Mouse (Mus musculus): ENCODE results near the gene Tdrd9.

The Tdrd9 gene

DNA sequence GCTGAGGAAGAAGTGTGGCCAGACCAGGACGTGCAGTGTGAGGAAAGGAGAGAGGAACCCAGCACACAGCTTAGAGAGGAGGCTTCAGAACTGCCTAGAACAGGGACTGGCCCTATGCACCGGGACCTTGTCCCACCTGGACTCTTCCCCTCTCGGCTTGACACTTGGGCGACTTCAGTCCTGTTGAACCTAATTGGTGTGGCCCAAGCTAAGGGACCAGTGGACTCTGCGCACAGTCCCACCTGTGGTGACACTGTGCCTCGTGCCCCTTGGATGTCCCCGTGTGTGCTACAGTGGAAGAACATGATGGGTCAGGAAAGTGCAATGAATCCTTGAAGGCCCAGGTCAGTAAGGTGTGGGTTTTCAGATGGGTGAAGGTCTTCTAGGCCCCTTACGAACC, 136.3 kb downstream of the Tdrd9 start:
- no peak for DNase-seq (ENCODE audit: low spot score)

DNA sequence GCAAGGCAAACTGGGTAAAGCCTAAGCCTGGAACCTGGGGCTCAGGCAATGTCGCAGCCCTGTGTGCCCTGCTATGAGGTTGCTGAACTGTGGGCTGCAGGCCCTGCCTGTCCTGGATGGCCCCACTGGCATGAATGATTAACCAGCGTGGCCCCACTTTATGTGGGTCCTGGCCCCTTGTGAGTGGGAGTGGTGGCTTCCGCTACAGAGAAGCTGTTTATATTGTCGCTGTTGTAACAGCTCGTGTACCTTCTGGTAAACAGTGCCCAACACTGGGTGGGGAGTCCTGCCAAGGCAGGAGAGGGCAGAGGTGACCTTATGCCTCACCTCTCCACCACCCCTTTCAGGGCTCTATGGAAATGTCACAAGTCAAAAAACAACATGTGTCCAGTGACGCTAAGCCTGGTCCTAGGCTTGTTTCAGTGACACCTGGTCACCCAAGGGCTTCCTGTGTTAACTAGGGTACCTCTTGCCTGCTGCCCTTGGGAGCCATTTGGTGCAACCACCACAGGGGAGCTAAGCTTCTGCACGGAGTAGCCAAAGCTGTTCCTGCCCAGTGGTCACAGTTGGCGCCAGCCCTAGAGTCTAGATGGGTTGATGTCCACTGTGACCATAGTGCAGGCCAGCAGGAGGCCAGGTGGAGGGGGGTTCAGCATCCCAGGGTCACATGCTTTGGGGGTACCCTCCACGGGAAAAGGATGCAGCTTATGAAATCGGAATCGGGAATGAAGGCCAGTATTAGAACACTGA, 137.5 kb downstream of the Tdrd9 start:
- no peak for DNase-seq (ENCODE audit: low spot score)

DNA sequence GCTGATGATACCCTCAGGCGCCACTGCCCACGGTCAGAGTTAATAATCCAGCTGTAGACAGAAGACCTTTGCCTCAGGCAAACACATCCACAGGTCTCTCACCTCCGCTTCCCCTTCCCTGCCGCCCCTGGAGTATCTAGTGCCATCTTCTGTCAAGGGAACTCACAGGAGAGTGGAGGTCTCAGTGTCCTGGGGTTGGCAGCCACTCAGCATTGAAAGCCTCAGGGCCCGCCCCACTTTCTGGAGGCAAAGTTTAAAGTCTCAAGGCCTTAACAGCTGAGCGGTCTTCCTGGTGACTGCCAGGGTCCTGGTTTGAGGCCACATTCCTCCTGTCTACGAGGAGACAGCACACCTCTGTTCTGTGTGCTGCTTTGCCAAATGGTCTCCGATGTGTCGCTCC, 138.3 kb downstream of the Tdrd9 start:
- DNase-seq (ENCODE audit: low spot score): no peak

DNA sequence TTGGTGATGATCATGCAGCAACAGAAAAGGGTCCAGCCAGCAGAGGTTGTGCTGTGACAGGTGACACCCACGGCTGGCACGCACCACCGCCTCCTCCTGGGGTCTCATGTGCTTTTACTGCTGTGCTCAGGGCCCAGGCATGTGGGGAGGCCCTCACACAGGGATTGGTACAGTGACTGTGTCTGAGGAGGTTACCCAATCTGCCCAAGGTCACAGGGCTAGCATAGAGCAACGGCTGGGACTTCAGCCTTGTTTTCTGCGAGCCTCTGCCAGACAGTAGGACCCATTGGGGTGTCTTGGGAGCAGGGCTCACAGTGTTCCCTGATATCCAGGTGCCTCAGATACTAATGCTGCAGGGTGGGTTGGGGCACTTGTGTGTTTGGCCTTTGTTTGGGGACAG, 140.0 kb downstream of the Tdrd9 start:
- no peak for DNase-seq (ENCODE audit: low spot score)

GRCm38 (mm10) chr12:112112235-112112634, 140.9 kb downstream of the Tdrd9 start:
- DNase-seq (ENCODE audit: low spot score): no peak

- DNase-seq (ENCODE audit: low spot score): no peak
Observed at GRCm38 (mm10) chr12:112112686-112113396, 141.5 kb downstream of the Tdrd9 start.

DNA sequence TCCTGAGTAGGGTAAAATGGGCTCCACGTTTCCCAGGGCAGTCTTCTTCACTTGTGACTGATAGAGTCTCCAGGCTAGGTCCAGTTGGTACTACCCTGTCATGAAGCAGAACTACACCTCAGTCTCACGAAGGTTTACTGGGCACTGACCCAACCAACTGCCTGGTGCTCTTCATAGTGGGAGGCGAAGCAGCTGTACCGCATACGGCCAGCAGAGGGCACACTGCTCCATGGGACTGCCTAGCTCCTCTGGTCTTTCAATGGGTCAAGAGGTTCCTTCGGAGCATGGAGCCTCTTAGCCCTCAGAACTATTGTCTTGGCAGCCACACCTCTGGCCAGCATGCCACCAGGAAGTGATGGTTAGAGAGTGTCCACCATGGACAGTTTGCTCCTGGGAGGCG, 142.4 kb downstream of the Tdrd9 start:
- peak; percentile 51 for DNase-seq (ENCODE audit: low spot score)

DNA sequence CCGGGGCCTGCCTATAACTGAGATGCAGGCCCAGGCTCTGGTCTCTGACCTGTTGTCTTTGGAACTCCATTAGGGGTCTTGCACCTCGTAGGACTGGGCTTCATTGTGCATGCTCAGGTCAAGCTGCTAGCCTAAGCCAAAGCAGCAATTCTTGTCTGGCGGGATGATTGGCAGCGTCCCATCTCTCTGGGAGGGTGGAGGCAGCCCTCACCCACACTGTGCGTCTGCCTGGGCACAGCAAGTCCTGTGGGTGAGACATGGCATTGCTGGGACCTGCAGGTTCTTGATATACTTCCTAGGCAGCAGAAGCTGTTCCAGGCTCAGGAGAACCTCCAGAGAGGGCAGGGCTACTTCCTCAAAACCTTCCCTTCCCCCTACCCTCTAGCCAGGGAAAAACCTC, 145.6 kb downstream of the Tdrd9 start:
- no peak for DNase-seq (ENCODE audit: low spot score)

- no peak for DNase-seq (ENCODE audit: low spot score)
Observed at GRCm38 (mm10) chr12:112117649-112118048, 146.3 kb downstream of the Tdrd9 start.

Data from spleen, adult 12 weeks (tissue).